Mouse (Mus musculus): ENCODE results near the gene Vat1l.

DNA sequence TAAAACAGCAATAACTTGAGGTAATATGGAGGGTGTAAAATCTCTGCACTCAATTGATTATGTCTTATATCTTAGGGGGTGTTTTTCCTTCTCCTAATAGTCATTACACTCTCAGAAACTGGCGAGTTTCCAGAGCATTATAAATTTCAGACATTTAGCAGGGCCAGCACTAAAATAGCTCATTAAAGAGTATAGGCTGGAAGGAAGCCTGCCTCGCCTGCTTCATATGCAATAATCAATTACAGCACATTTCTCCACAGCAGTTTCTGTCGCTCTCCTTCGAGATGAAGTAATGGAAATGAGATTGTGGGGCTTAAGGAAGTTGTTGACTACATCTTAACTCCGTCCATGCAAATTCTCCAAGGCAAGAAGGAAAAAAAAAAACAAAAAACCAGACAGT, 139.4 kb downstream of the Vat1l start:
- TF ChIP-seq CTCF (IDR thresholded peaks at IDR 0.05; ENCODE audit: insufficient read depth, low read depth, low read length), result no peak
- no peak for TF ChIP-seq POLR2A (IDR thresholded peaks at IDR 0.05; ENCODE audit: insufficient read depth, low read depth, low read length)

All from olfactory bulb, adult 2 months (tissue).